Mouse (Mus musculus): ENCODE measurements at regions not wholly inside any gene's neighbourhood (a gene's known extent, or its start where the extent isn't known, plus 50 kb on each side); places are given as distances from the start of the nearest gene placed in this dataset.
A peak's percentile ranks its signal among the peaks of the same experiment; 100 is the strongest.

DNA sequence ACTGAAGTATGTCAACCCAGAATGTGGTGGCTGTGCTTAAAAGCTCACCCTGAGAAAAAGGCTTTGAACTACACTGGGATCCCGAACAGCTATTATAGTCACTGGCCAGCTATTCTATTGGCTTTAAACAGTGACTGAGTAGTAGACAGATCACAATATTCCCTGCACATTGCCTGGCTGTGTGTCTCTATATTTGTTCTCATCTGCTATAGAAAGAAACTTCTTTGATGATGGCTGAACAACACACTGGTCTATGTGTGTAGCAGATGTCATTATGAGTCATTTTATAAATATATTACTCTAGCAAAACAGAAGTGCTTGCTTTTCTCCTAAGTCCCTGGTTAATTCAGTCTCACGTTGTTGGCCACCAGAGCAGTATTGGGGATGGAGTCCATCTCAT is 152.1 kb upstream of the Slco6d1 start:
- no peak for DNase-seq

GRCm38 (mm10) chr1:98270212-98270611 is 150.7 kb upstream of the Slco6d1 start:
- DNase-seq = no peak

DNA sequence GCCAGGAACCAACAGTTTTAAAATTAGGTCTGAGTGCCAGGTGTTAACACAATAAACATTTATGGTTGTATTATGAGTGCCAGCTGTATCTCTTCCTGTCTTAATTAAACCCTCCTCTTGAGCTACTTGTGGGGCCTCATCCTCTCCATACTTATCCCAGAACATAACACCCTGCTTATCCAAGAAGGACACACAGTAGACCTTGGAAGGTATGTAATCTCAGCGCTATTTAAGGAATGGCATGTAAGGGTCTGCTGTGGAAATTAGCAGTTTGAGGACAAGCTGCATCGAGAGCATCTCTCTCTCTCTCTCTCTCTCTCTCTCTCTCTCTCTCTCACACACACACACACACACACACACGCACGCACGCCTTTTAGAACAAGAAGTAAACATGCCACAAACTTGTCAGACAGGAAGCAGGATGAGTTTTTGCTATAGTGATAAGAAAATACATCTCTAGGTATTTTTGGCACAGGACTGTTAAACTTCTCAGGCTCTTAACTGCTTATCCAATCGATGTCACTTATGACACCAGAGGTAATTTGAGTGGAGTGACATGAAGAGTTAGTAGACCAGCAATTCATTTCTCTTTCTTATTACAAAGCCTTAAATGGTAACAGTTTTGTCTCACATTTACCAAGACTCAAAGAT is 146.8 kb upstream of the Slco6d1 start:
- no peak for DNase-seq

DNA sequence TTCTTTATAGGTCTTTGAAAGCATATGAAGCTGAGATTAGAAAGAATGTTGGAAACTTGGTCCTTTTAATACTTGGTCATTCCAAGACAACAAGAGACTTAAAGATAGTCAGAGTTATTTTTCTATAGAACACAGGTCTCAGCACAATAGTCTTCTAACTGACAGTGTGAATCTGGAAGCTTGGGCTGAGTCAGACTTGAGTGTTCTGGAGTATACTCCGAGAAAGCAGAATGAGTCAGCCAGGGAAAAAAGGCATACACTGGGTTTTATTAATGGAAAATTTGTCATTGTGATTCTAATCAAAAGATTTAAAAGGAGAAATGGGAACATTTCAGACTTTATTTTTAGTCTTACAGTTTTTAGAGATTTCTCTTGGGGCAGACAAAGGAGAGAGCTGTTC is 145.4 kb upstream of the Slco6d1 start:
- DNase-seq = no peak

DNA sequence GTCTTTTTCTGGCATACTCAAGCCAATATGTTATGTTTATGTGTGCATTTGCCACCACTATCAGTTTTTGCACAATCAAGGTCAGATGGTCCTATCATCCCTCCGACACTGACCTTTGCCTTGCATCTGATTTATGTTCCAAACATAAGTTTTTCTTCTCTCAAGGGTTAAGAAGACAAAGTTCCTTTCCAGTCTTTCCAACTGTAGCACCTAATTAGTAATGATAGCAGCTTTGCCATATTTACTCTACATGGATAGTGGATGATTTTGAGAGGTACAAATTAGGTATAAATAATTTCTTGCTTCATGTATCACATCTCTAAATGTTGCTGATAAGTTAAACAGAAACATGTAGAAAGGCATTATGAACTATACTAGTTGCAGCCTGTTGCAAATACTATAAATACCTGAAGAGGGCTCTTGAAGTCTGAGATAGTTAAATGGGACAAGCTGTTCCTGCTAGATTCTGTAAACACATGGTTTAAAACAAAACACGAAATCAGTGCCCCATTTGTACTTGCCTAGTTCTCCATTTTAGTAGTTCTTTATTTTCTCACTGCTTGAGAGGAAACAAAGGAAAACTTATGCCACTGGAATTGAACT is 141.4 kb upstream of the Slco6d1 start:
- DNase-seq = no peak

DNA sequence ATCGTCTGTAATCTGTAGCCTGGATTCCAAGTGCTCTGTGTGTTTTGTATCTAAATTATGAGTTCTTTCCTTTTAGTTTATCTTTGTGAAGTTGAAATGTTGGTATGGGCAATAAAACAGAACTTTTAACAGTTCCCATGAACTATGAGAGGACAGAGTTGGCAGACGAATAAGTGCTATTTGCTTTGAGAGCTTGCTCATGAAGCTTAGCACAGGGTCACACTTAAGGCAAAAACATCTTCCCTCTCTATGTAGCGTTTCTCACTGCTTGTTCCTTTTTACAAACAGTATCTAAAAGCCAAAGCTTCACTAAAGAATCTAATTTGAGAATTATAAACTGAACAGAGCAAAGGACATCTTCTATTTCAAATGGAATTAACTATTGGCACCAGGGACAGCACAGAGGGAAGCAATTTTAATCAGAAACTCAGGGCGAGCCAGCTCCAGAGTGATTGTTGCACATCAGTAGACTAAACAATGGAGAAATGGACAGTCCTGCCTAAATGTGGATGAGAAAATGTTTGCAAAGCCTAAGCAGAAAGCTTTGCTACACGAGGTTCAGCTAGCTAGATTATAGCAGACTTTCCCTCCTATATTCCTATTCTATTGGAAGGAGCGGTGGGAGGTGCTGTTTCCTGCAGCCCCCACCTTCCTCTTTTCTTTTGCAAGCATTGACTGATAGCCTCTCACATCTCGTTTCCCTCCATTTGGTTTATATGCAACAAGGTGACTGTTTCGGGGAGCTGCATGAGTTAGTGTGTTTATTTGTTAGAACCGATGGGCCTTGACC is 140.5 kb upstream of the Slco6d1 start:
- DNase-seq = no peak

GRCm38 (mm10) chr1:98281053-98281770 is 139.7 kb upstream of the Slco6d1 start:
- no peak for DNase-seq

DNA sequence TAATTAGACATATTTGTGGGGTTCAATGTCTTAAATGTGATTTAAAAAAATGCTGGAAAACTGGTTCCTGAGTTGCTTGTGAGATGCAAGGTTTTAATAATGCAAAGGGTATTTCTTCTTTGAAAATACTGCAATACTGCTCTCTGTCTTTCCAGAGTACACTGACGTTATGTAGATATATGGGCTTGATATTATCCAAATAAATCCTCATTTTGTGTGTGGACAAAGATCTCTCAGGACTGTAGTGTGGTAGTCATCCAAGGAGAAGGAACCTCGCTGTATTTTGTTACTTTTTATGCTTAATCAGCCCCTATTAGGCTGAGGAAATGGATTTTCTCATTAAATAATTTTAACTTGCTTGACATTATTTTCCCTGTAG is 139.2 kb upstream of the Slco6d1 start:
- no peak for DNase-seq

- DNase-seq = no peak
Measured at GRCm38 (mm10) chr1:98303166-98303565, 117.8 kb upstream of the Slco6d1 start.

DNA sequence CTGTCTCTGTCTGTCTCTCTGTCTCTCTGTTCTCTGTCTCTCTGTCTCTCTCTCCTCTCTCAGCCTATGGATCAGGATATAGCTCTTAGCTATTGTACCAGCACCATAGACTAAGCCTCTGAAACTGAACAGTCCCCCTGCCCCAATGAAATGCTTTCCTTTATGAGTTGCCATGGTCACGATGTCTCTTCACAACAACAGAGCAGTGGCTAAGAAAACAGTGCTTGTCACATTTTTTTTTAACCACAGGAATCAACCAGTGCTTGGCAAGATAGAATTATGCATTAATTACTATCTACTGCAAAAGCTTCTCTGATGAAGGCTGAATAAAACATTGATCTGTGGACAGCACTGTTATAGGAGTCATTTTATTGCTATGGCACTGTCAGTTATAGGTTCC is 114.6 kb upstream of the Slco6d1 start:
- DNase-seq = no peak

DNA sequence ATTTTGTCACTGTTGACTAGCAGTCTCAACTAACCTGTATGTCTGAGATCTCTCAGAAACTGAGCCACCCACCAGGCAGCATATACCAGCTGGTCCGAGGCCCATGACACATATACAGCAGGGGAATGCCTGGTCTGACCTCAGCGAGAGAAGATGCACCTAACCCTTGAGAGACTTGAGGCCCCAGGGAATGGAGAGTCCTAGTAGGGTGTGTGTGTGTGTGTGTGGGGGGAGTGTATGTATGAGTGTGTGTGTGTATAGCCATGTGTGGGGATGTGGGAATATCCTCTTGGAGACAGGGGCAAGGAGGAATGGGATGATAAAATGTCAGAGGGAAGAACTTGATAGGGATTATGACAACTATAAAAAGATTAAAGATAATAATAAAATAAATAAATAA is 113.4 kb upstream of the Slco6d1 start:
- DNase-seq = no peak

- no peak for DNase-seq
Measured at GRCm38 (mm10) chr1:98309894-98310293, 111.0 kb upstream of the Slco6d1 start.

- peak in 1 of 2 experiments; percentile 2 for DNase-seq
Measured at GRCm38 (mm10) chr1:98350095-98350549, 70.8 kb upstream of the Slco6d1 start.

DNA sequence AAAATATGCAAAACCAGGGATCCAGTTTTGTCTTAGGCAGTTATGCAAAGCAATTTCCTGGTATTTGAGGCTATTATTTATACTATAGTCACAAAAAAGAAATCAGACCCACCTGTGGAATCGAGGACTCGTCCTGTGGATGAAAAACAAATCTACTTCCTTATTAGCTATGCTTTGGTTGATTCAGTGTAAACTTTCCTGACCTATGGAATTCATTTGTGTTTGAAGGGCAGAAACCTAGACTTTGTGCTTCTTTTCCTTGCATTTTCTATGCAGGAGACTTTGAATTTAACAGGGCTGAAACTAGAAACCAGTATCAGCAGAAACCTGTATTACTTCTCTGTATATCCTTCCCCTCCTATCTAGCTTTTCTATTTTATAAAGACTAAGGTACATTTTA is 70.2 kb upstream of the Slco6d1 start:
- DNase-seq = no peak

GRCm38 (mm10) chr1:98351530-98351929 is 69.4 kb upstream of the Slco6d1 start:
- no peak for DNase-seq

Data from cerebellum, postnatal 36 days (tissue).